24 mouse cellular contexts compared by ENCODE assay signal in the genomic region with DNA sequence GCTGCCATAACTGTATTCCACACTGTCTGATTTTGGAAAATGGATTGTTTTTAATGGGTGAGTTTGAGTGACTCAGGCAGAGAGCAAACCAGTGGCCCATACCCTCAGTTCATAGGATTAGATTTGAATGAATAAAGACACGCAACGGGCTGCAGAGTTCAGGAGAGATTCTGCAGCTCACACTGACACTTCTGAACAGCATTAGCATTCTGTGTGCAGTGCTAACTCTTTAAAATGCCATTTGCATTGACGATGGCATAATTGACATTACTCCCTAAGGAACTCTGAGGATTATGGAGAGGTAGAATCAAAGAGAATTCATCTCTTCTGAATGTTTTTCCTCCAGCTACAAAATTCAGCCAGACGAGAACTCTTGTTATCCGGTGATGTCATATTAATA.
DNase-seq lines count a peak whose midpoint lies in the region; ATAC-seq lines count a peak whose summit lies in the region.
"Had no signal": no experiment of that assay in that cellular context is flagged by ENCODE, and none has a peak within 500 bp of the region (broad histone marks: within the 10 kb centered on the region; RNA-seq: fewer than 3 reads in every experiment).

No protein-coding gene starts in this region.

- H3K4me3 ChIP-seq in forebrain, embryonic 12.5 days (replicated peaks), result no peak overlapping the region
- H3K4me3 ChIP-seq in forebrain, embryonic 11.5 days (ENCODE audit: low read depth, low read length), result no peak overlapping the region
- H3K4me3 ChIP-seq in neural tube, embryonic 13.5 days, result no peak overlapping the region
- H3K4me3 ChIP-seq in neural tube, embryonic 15.5 days (replicated peaks), result no peak overlapping the region
- H3K4me3 ChIP-seq in midbrain, embryonic 13.5 days (replicated peaks), result no peak overlapping the region
- H3K4me3 ChIP-seq: embryonic facial prominence, embryonic 10.5 days; heart, embryonic 12.5 days; limb, embryonic 12.5 days had no signal

- no peak for DNase-seq in forebrain, embryonic 11.5 days (ENCODE audit: low spot score)
- DNase-seq in right cerebral cortex, adult 18-20 months, result no peak
- no peak for DNase-seq in spleen, postnatal 10 days (ENCODE audit: low spot score in 2 of 2)
- DNase-seq in adrenal gland, postnatal 36 days, result no peak
- DNase-seq: adrenal gland, adult 8-10 months; cerebellum, adult 9-11 months; gastrocnemius, postnatal 25 days; heart, adult 18-20 months; heart, postnatal 10 days; kidney, postnatal 25 days; liver, postnatal 0 days; thymus, adult 2 months; thymus, postnatal 4 days had no signal

- ATAC-seq in forebrain, embryonic 12.5 days (ENCODE audit: low FRiP score), result peak; percentile 14; the same call in 1 of the 2 replicates
- no peak for ATAC-seq in forebrain, embryonic 11.5 days (replicated peaks; ENCODE audit: low FRiP score)
- ATAC-seq in neural tube, embryonic 13.5 days (ENCODE audit: low read depth), result 0 out of 2 replicates have a peak, but pooled peaks have one; percentile 50
- ATAC-seq in neural tube, embryonic 15.5 days (ENCODE audit: low FRiP score), result no peak
- ATAC-seq in midbrain, embryonic 13.5 days, result peak; percentile 87
- ATAC-seq: activated CD4-positive, CD25-positive, alpha-beta regulatory T cell, adult 4 months; intestine, postnatal 0 days; liver, postnatal 0 days; lung, postnatal 0 days had no signal

- 42% methylated on average over 5 of the region's 5 CpGs for WGBS in forebrain, embryonic 12.5 days
- WGBS in forebrain, embryonic 11.5 days, result 67% methylated on average over 5 of the region's 5 CpGs
- WGBS in neural tube, embryonic 13.5 days, result 39% methylated on average over 5 of the region's 5 CpGs
- 42% methylated on average over 5 of the region's 5 CpGs for WGBS in neural tube, embryonic 15.5 days
- 26% methylated on average over 5 of the region's 5 CpGs for WGBS in midbrain, embryonic 13.5 days

- H3K9ac ChIP-seq in forebrain, embryonic 12.5 days, result no peak overlapping the region
- no peak overlapping the region for H3K9ac ChIP-seq in forebrain, embryonic 11.5 days (ENCODE audit: low read length)
- H3K9ac ChIP-seq in neural tube, embryonic 13.5 days, result no peak overlapping the region
- H3K9ac ChIP-seq in neural tube, embryonic 15.5 days (replicated peaks), result no peak overlapping the region
- H3K9ac ChIP-seq in midbrain, embryonic 13.5 days (replicated peaks), result no peak overlapping the region
- H3K9ac ChIP-seq: heart, embryonic 12.5 days; limb, embryonic 12.5 days; liver, postnatal 0 days had no signal

- no peaks in the 10 kb centered on the region for H3K27me3 ChIP-seq in forebrain, embryonic 12.5 days
- H3K27me3 ChIP-seq in forebrain, embryonic 11.5 days (ENCODE audit: control insufficient read depth, insufficient read depth, low read length), result no peaks in the 10 kb centered on the region
- H3K27me3 ChIP-seq in neural tube, embryonic 13.5 days, result no peaks in the 10 kb centered on the region
- H3K27me3 ChIP-seq in neural tube, embryonic 15.5 days (replicated peaks), result no peaks in the 10 kb centered on the region
- no peaks in the 10 kb centered on the region for H3K27me3 ChIP-seq in midbrain, embryonic 13.5 days
- H3K27me3 ChIP-seq: heart, embryonic 12.5 days; limb, embryonic 12.5 days had no signal

- H3K4me1 ChIP-seq in forebrain, embryonic 12.5 days, result no peaks in the 10 kb centered on the region
- H3K4me1 ChIP-seq in forebrain, embryonic 11.5 days (replicated peaks; ENCODE audit: control insufficient read depth, insufficient read depth, low read length), result no peaks in the 10 kb centered on the region
- 0 out of 2 replicates have a peak, but pooled peaks cover 4% of the 10 kb centered on the region for H3K4me1 ChIP-seq in neural tube, embryonic 13.5 days (replicated peaks)
- no peaks in the 10 kb centered on the region for H3K4me1 ChIP-seq in neural tube, embryonic 15.5 days
- H3K4me1 ChIP-seq in midbrain, embryonic 13.5 days (replicated peaks), result peaks cover 10% of the 10 kb centered on the region
- H3K4me1 ChIP-seq: embryonic facial prominence, embryonic 10.5 days; heart, embryonic 12.5 days; limb, embryonic 12.5 days had no signal

- no peak overlapping the region for H3K4me2 ChIP-seq in forebrain, embryonic 12.5 days
- no peak overlapping the region for H3K4me2 ChIP-seq in forebrain, embryonic 11.5 days (ENCODE audit: low read depth, low read length, severe bottlenecking)
- H3K4me2 ChIP-seq in neural tube, embryonic 13.5 days, result no peak overlapping the region
- no peak overlapping the region for H3K4me2 ChIP-seq in neural tube, embryonic 15.5 days
- no peak overlapping the region for H3K4me2 ChIP-seq in midbrain, embryonic 13.5 days (replicated peaks)
- H3K4me2 ChIP-seq: heart, embryonic 12.5 days; limb, embryonic 12.5 days; liver, embryonic 11.5 days had no signal

- H3K36me3 ChIP-seq in forebrain, embryonic 12.5 days (replicated peaks), result no peaks in the 10 kb centered on the region
- no peaks in the 10 kb centered on the region for H3K36me3 ChIP-seq in forebrain, embryonic 11.5 days (ENCODE audit: control insufficient read depth, insufficient read depth, low read length)
- no peaks in the 10 kb centered on the region for H3K36me3 ChIP-seq in neural tube, embryonic 13.5 days
- no peaks in the 10 kb centered on the region for H3K36me3 ChIP-seq in neural tube, embryonic 15.5 days
- H3K36me3 ChIP-seq in midbrain, embryonic 13.5 days, result no peaks in the 10 kb centered on the region
- H3K36me3 ChIP-seq: embryonic facial prominence, embryonic 10.5 days; heart, embryonic 12.5 days; limb, embryonic 12.5 days had no signal

- no peaks in the 10 kb centered on the region for H3K9me3 ChIP-seq in forebrain, embryonic 12.5 days
- H3K9me3 ChIP-seq in forebrain, embryonic 11.5 days (ENCODE audit: control insufficient read depth, low read length), result no peaks in the 10 kb centered on the region
- no peaks in the 10 kb centered on the region for H3K9me3 ChIP-seq in neural tube, embryonic 13.5 days
- H3K9me3 ChIP-seq in neural tube, embryonic 15.5 days (replicated peaks), result no peaks in the 10 kb centered on the region
- no peaks in the 10 kb centered on the region for H3K9me3 ChIP-seq in midbrain, embryonic 13.5 days
- H3K9me3 ChIP-seq: embryonic facial prominence, embryonic 10.5 days; heart, embryonic 12.5 days; limb, embryonic 12.5 days had no signal

- H3K27ac ChIP-seq in forebrain, embryonic 12.5 days, result no peak overlapping the region
- H3K27ac ChIP-seq in forebrain, embryonic 11.5 days (ENCODE audit: low read depth, low read length), result no peak overlapping the region
- H3K27ac ChIP-seq in neural tube, embryonic 13.5 days (replicated peaks), result no peak overlapping the region
- H3K27ac ChIP-seq in neural tube, embryonic 15.5 days (replicated peaks), result no peak overlapping the region
- H3K27ac ChIP-seq in midbrain, embryonic 13.5 days, result peak overlapping the region; percentile 31; the same call in 1 of the 2 replicates
- H3K27ac ChIP-seq: embryonic facial prominence, embryonic 10.5 days; limb, embryonic 12.5 days had no signal

Comparison
In these comparisons a context has a peak if more than half of its experiments do, and no peak if none do; other contexts are left out.
1. ATAC-seq: peak in forebrain, embryonic 12.5 days (single experiment), neural tube, embryonic 13.5 days (single experiment) and midbrain, embryonic 13.5 days (single experiment); none in forebrain, embryonic 11.5 days (single experiment) and neural tube, embryonic 15.5 days (single experiment).